Mouse (Mus musculus) heart, adult 2 months (tissue): ENCODE data around the gene Olfr1143. TPM values are rescaled to one million over a fixed set of nuclear protein-coding genes. Genes with fewer than 3 reads are reported as not detected.

Experiments used
- DNase-seq, 2 experiments: peaks; one replicate each; pipeline ENCODE4 v3.0.0; 2021
- H3K27ac ChIP-seq: fragments of 200-600 bp; 2 replicates; pipeline ENCODE4 v1.8.1; 2022
- H3K27me3 ChIP-seq: fragments of 200-500 bp; 2 replicates; pipeline ENCODE4 v1.6.1; 2012; ENCODE audit warnings: mild to moderate bottlenecking, low read length, inconsistent platforms, mixed read lengths; ENCODE audit not compliant: control insufficient read depth, insufficient read depth
- H3K36me3 ChIP-seq: fragments of 200-500 bp; 2 replicates; pipeline ENCODE4 v1.6.1; 2012; ENCODE audit warnings: low read length, inconsistent platforms; ENCODE audit not compliant: control insufficient read depth, insufficient read depth
- H3K4me1 ChIP-seq: fragments of 200-500 bp; 2 replicates; pipeline ENCODE4 v1.6.1; 2011; ENCODE audit warnings: low read length; ENCODE audit not compliant: control insufficient read depth, insufficient read depth
- H3K4me3 ChIP-seq: fragments of 200-600 bp; 2 replicates; pipeline ENCODE4 v1.8.1; 2022
- H3K79me2 ChIP-seq: fragments of 200-500 bp; replicated peaks from 2 replicates; pipeline ENCODE4 v1.6.1; 2012; ENCODE audit warnings: mild to moderate bottlenecking, inconsistent platforms, low read length, moderate library complexity, mixed read lengths; ENCODE audit not compliant: control insufficient read depth, insufficient read depth
- H3K9ac ChIP-seq: fragments of 200-500 bp; 2 replicates; pipeline ENCODE4 v1.6.1; 2012; ENCODE audit warnings: low read depth, mild to moderate bottlenecking, control low read depth, inconsistent platforms, low read length, mixed read lengths
- CTCF ChIP-seq: fragments of 200-600 bp; IDR thresholded peaks from 2 replicates; pipeline ENCODE4 v1.8.1; 2022; ENCODE audit warnings: antibody characterized with exemption, mild to moderate bottlenecking, moderate library complexity
- EP300 ChIP-seq: fragments of 200-500 bp; IDR thresholded peaks from 2 replicates; pipeline ENCODE4 v1.6.1; 2011; ENCODE audit warnings: low read depth, low read length, control low read depth; ENCODE audit not compliant: insufficient read depth
- POLR2A ChIP-seq: fragments of 200-500 bp; IDR thresholded peaks from 2 replicates; pipeline ENCODE4 v1.6.1; 2011; ENCODE audit warnings: mild to moderate bottlenecking, low read depth, low read length, control low read depth; ENCODE audit not compliant: insufficient read depth
- WGBS: fragments of 180-500 bp; shearing (Covaris S2); methylation state at CpG from one replicate; pipeline ENCODE4 v1.1.7; 2018; 5-methylcytosine and 5-hydroxymethylcytosine counted together
- intact Hi-C: fragments of 180-260 bp; cut with DNase I; formaldehyde crosslinking; loops from one replicate; pipeline ENCODE4 v1.15.1; 2025
- polyA plus RNA-seq: library from polyadenylated mRNA; depleted of rRNA; stranded (reverse); fragments of >200 nt; gene quantifications from 2 replicates; pipeline ENCODE4 v1.2.3, GENCODE M21; 2012; rRNA removed
- total RNA-seq, 2 experiments: library from RNA; stranded (reverse); gene quantifications; 2 replicates each; pipeline ENCODE4 v1.2.3; 2021

The Olfr1143 gene
- total and polyA plus RNA-seq, 3 experiments = not detected

GRCm38 (mm10) chr2:87843693-87844092 lies 43.3 kb downstream of the Olfr1143 start, which contains the start of gene Olfr1150-ps1:
Olfr1150-ps1 (plus strand) TSS chr2:87843993.
- no peaks in the 10 kb centered on the region for H3K36me3 ChIP-seq
- no peak within 1 kb of the TSS for H3K27ac ChIP-seq
- no peak within 1 kb of the TSS for H3K4me3 ChIP-seq
- H3K9ac ChIP-seq = no peak within 1 kb of the TSS
- H3K27me3 ChIP-seq = no peaks in the 10 kb centered on the region
- TF ChIP-seq CTCF = no peak
- TF ChIP-seq EP300 = no peak
- no peak for TF ChIP-seq POLR2A
- 55% methylated on average over 1 of the region's 1 CpGs for WGBS
- no peaks in the 10 kb centered on the region for H3K79me2 ChIP-seq
- intact Hi-C loops = no loop called here
- DNase-seq = no peak
- no peaks in the 10 kb centered on the region for H3K4me1 ChIP-seq

Other genes starting within 250 kb of the Olfr1143 start
- not detected for gene Olfr1129, start 226.7 kb upstream of the Olfr1143 start, total RNA-seq
- not detected in 2 replicates for gene Olfr1129, start 226.7 kb upstream of the Olfr1143 start, polyA plus RNA-seq
- not detected for gene Olfr1130, start 194.4 kb upstream of the Olfr1143 start, total RNA-seq
- not detected in 2 replicates for gene Olfr1130, start 194.4 kb upstream of the Olfr1143 start, polyA plus RNA-seq
- not detected for gene Olfr1131, start 173.5 kb upstream of the Olfr1143 start, total RNA-seq
- gene Olfr1131, start 173.5 kb upstream of the Olfr1143 start, polyA plus RNA-seq = not detected in 2 replicates
- gene Olfr1132, start 163.1 kb upstream of the Olfr1143 start, total RNA-seq = not detected
- not detected in 2 replicates for gene Olfr1132, start 163.1 kb upstream of the Olfr1143 start, polyA plus RNA-seq
- gene Olfr1133, start 153.2 kb upstream of the Olfr1143 start, total RNA-seq = not detected
- gene Olfr1133, start 153.2 kb upstream of the Olfr1143 start, polyA plus RNA-seq = not detected in 2 replicates
- gene Olfr1134, start 142.1 kb upstream of the Olfr1143 start, total RNA-seq = not detected
- gene Olfr1134, start 142.1 kb upstream of the Olfr1143 start, polyA plus RNA-seq = not detected in 2 replicates
- gene Olfr1135, start 126.9 kb upstream of the Olfr1143 start, total RNA-seq = not detected
- gene Olfr1135, start 126.9 kb upstream of the Olfr1143 start, polyA plus RNA-seq = not detected in 2 replicates
- gene Olfr1136, start 106.6 kb upstream of the Olfr1143 start, total RNA-seq = not detected
- not detected in 2 replicates for gene Olfr1136, start 106.6 kb upstream of the Olfr1143 start, polyA plus RNA-seq
- gene Olfr1137, start 87.4 kb upstream of the Olfr1143 start, total RNA-seq = not detected
- not detected in 2 replicates for gene Olfr1137, start 87.4 kb upstream of the Olfr1143 start, polyA plus RNA-seq
- gene Olfr1138, start 60.6 kb upstream of the Olfr1143 start, total RNA-seq = not detected
- gene Olfr1138, start 60.6 kb upstream of the Olfr1143 start, polyA plus RNA-seq = not detected in 2 replicates
- not detected for gene Olfr1140, start 56.8 kb upstream of the Olfr1143 start, total RNA-seq
- not detected in 2 replicates for gene Olfr1140, start 56.8 kb upstream of the Olfr1143 start, polyA plus RNA-seq
- gene Olfr1141, start 46.6 kb upstream of the Olfr1143 start, total RNA-seq = not detected
- gene Olfr1141, start 46.6 kb upstream of the Olfr1143 start, polyA plus RNA-seq = not detected in 2 replicates
- gene Olfr152, start 21.1 kb upstream of the Olfr1143 start, total RNA-seq = not detected
- not detected in 2 replicates for gene Olfr152, start 21.1 kb upstream of the Olfr1143 start, polyA plus RNA-seq
- gene Olfr1145, start 9.2 kb downstream of the Olfr1143 start, total RNA-seq = not detected
- gene Olfr1145, start 9.2 kb downstream of the Olfr1143 start, polyA plus RNA-seq = not detected in 2 replicates
- not detected for gene Olfr1148, start 29.9 kb downstream of the Olfr1143 start, total RNA-seq
- gene Olfr1148, start 29.9 kb downstream of the Olfr1143 start, polyA plus RNA-seq = not detected in 2 replicates
- not detected for gene Olfr1150-ps1, start 43.4 kb downstream of the Olfr1143 start, total RNA-seq
- not detected in 2 replicates for gene Olfr1150-ps1, start 43.4 kb downstream of the Olfr1143 start, polyA plus RNA-seq
- gene Olfr1151, start 55.3 kb downstream of the Olfr1143 start, total RNA-seq = not detected
- not detected in 2 replicates for gene Olfr1151, start 55.3 kb downstream of the Olfr1143 start, polyA plus RNA-seq
- not detected for gene Olfr1152, start 65.9 kb downstream of the Olfr1143 start, total RNA-seq
- gene Olfr1152, start 65.9 kb downstream of the Olfr1143 start, polyA plus RNA-seq = not detected in 2 replicates
- not detected for gene Olfr1153, start 94.4 kb downstream of the Olfr1143 start, total RNA-seq
- gene Olfr1153, start 94.4 kb downstream of the Olfr1143 start, polyA plus RNA-seq = not detected in 2 replicates
- gene Olfr1154, start 104.6 kb downstream of the Olfr1143 start, total RNA-seq = not detected
- gene Olfr1154, start 104.6 kb downstream of the Olfr1143 start, polyA plus RNA-seq = not detected in 2 replicates
- gene Olfr1155, start 144.5 kb downstream of the Olfr1143 start, total RNA-seq = not detected
- gene Olfr1155, start 144.5 kb downstream of the Olfr1143 start, polyA plus RNA-seq = not detected in 2 replicates
- not detected for gene Olfr1156, start 152.5 kb downstream of the Olfr1143 start, total RNA-seq
- gene Olfr1156, start 152.5 kb downstream of the Olfr1143 start, polyA plus RNA-seq = not detected in 2 replicates
- gene Olfr1157, start 167.7 kb downstream of the Olfr1143 start, total RNA-seq = not detected
- gene Olfr1157, start 167.7 kb downstream of the Olfr1143 start, polyA plus RNA-seq = not detected in 2 replicates
- gene Olfr74, start 174.1 kb downstream of the Olfr1143 start, total RNA-seq = not detected
- gene Olfr74, start 174.1 kb downstream of the Olfr1143 start, polyA plus RNA-seq = not detected in 2 replicates
- gene Olfr1158, start 189.5 kb downstream of the Olfr1143 start, total RNA-seq = not detected
- gene Olfr1158, start 189.5 kb downstream of the Olfr1143 start, polyA plus RNA-seq = not detected in 2 replicates
- not detected for gene Olfr1160, start 207.7 kb downstream of the Olfr1143 start, total RNA-seq
- gene Olfr1160, start 207.7 kb downstream of the Olfr1143 start, polyA plus RNA-seq = not detected in 2 replicates
- not detected for gene Olfr1161, start 222.2 kb downstream of the Olfr1143 start, total RNA-seq
- gene Olfr1161, start 222.2 kb downstream of the Olfr1143 start, polyA plus RNA-seq = not detected in 2 replicates
- not detected for gene Olfr73, start 237.1 kb downstream of the Olfr1143 start, total RNA-seq
- gene Olfr73, start 237.1 kb downstream of the Olfr1143 start, polyA plus RNA-seq = not detected in 2 replicates